Mouse (Mus musculus) heart, embryonic 15.5 days (tissue): Measurements from ENCODE around the gene Krtap4-13. TPM values are rescaled to one million over a fixed set of nuclear protein-coding genes. Genes with fewer than 3 reads are reported as not detected.
"Not testable (repeated sequence)": the region's sequence is repeated elsewhere in the genome, so short reads cannot be mapped to it uniquely, and the experiment has no call there.

Experiments used
- ATAC-seq: fragments of 200-750 bp; cut with Nextera tagmentation; replicated peaks from 2 replicates; pipeline ENCODE4 v1.8.0; 2017; ENCODE audit warnings: low read depth, moderate TSS enrichment; ENCODE audit not compliant: insufficient number of reproducible peaks, insufficient read depth, low FRiP score
- H3K27ac ChIP-seq: fragments of 300-500 bp; sonication (generic); 2 replicates; pipeline ENCODE4 v1.5.1; 2015; ENCODE audit warnings: mild to moderate bottlenecking, inconsistent platforms
- H3K27me3 ChIP-seq: fragments of 300-500 bp; sonication (generic); 2 replicates; pipeline ENCODE4 v1.6.1; 2015; ENCODE audit warnings: inconsistent platforms
- H3K36me3 ChIP-seq: fragments of 300-500 bp; sonication (generic); 2 replicates; pipeline ENCODE4 v1.6.1; 2015; ENCODE audit warnings: mild to moderate bottlenecking, inconsistent platforms
- H3K4me1 ChIP-seq: fragments of 300-500 bp; sonication (generic); replicated peaks from 2 replicates; pipeline ENCODE4 v1.6.1; 2015; ENCODE audit warnings: inconsistent platforms
- H3K4me2 ChIP-seq: fragments of 300-500 bp; sonication (generic); 2 replicates; pipeline ENCODE4 v1.6.1; 2015; ENCODE audit warnings: inconsistent platforms, mild to moderate bottlenecking, moderate library complexity
- H3K4me3 ChIP-seq: fragments of 300-500 bp; sonication (generic); 2 replicates; pipeline ENCODE4 v1.5.1; 2015; ENCODE audit warnings: mild to moderate bottlenecking, inconsistent platforms
- H3K9ac ChIP-seq: fragments of 300-500 bp; sonication (generic); 2 replicates; pipeline ENCODE4 v1.6.1; 2015; ENCODE audit warnings: mild to moderate bottlenecking, inconsistent platforms
- H3K9me3 ChIP-seq: fragments of 300-500 bp; sonication (generic); replicated peaks from 2 replicates; pipeline ENCODE4 v1.6.1; 2016; ENCODE audit warnings: inconsistent platforms
- WGBS: fragments of 180-500 bp; shearing (Covaris S2); methylation state at CpG from one replicate; pipeline ENCODE4 v1.1.7; 2015; ENCODE audit warnings: mixed read lengths; 5-methylcytosine and 5-hydroxymethylcytosine counted together
- polyA plus RNA-seq: library from polyadenylated mRNA; unstranded; fragments of >200 nt; fragmentation: Nextera tagmentation; extraction: Ambion mirVana; gene quantifications from 2 replicates; pipeline ENCODE4 v1.2.1, GENCODE M21; 2015

Krtap4-13 gene
- polyA plus RNA-seq, 1 experiment from 2014 or later: not detected

- not testable (repeated sequence) for H3K27ac ChIP-seq, H3K4me3 ChIP-seq, H3K4me2 ChIP-seq, H3K36me3 ChIP-seq, ATAC-seq, H3K4me1 ChIP-seq, H3K27me3 ChIP-seq, H3K9me3 ChIP-seq, H3K9ac ChIP-seq
These were observed 24.8 kb downstream of the Krtap4-13 start, which contains the start of gene Krtap4-9 for GRCm38 (mm10) chr11:99784900-99785299. Gene Krtap4-9, plus strand, starts transcription at chr11:99785200.

- no peak within 1 kb of the TSS for H3K27ac ChIP-seq
- WGBS: 89% methylated on average over 2 of the region's 2 CpGs
- no peaks in the 10 kb centered on the region for H3K9me3 ChIP-seq
- no peak within 1 kb of the TSS for H3K9ac ChIP-seq
- no peak within 1 kb of the TSS for H3K4me3 ChIP-seq
- ATAC-seq: no peak
- no peaks in the 10 kb centered on the region for H3K4me1 ChIP-seq
- no peak within 1 kb of the TSS for H3K4me2 ChIP-seq
- no peaks in the 10 kb centered on the region for H3K27me3 ChIP-seq
- H3K36me3 ChIP-seq: no peaks in the 10 kb centered on the region
These were observed 29.1 kb downstream of the Krtap4-13 start, which contains the start of gene Krtap4-8 for GRCm38 (mm10) chr11:99780604-99781003. Gene Krtap4-8, minus strand, starts transcription at chr11:99780704.

GRCm38 (mm10) chr11:99778401-99778800 is 31.3 kb downstream of the Krtap4-13 start:
- no peaks in the 10 kb centered on the region for H3K36me3 ChIP-seq
- 68% methylated on average over 7 of the region's 7 CpGs for WGBS

GRCm38 (mm10) chr11:99772813-99773212 is 36.9 kb downstream of the Krtap4-13 start, which contains the start of gene Gm11595:
Gene Gm11595, minus strand, starts transcription at chr11:99772913.
- ATAC-seq, H3K9me3 ChIP-seq: not testable (repeated sequence)

More at GRCm38 (mm10) chr11:99778401-99778800, 31.3 kb downstream of the Krtap4-13 start:
- no peak overlapping the region for H3K27ac ChIP-seq
- no peaks in the 10 kb centered on the region for H3K27me3 ChIP-seq
- no peak overlapping the region for H3K4me2 ChIP-seq
- no peaks in the 10 kb centered on the region for H3K9me3 ChIP-seq
- H3K4me3 ChIP-seq: no peak overlapping the region
- ATAC-seq: no peak
- H3K4me1 ChIP-seq: no peaks in the 10 kb centered on the region
- no peak overlapping the region for H3K9ac ChIP-seq

GRCm38 (mm10) chr11:99768410-99768809 is 41.3 kb downstream of the Krtap4-13 start:
- no peak for ATAC-seq
- no peak overlapping the region for H3K9ac ChIP-seq

More at GRCm38 (mm10) chr11:99772813-99773212, 36.9 kb downstream of the Krtap4-13 start, which contains the start of gene Gm11595:
- not testable (repeated sequence) for H3K27me3 ChIP-seq, H3K36me3 ChIP-seq, H3K4me3 ChIP-seq, H3K4me2 ChIP-seq, H3K27ac ChIP-seq, H3K9ac ChIP-seq, H3K4me1 ChIP-seq

More at GRCm38 (mm10) chr11:99768410-99768809, 41.3 kb downstream of the Krtap4-13 start:
- 64% methylated on average over 2 of the region's 2 CpGs for WGBS
- H3K27ac ChIP-seq: no peak overlapping the region
- no peaks in the 10 kb centered on the region for H3K27me3 ChIP-seq
- no peaks in the 10 kb centered on the region for H3K36me3 ChIP-seq
- H3K9me3 ChIP-seq: no peaks in the 10 kb centered on the region
- no peak overlapping the region for H3K4me3 ChIP-seq
- no peaks in the 10 kb centered on the region for H3K4me1 ChIP-seq
- H3K4me2 ChIP-seq: no peak overlapping the region

Other genes with a start within 250 kb of the Krtap4-13 start
- not detected in 2 replicates for gene Krtap3-1, start 243.3 kb downstream of the Krtap4-13 start, polyA plus RNA-seq
- gene Krtap1-5, start 228.9 kb downstream of the Krtap4-13 start, polyA plus RNA-seq: not detected in 2 replicates
- not detected in 2 replicates for gene Krtap1-4, start 226.2 kb downstream of the Krtap4-13 start, polyA plus RNA-seq
- not detected in 2 replicates for gene Krtap1-3, start 218.6 kb downstream of the Krtap4-13 start, polyA plus RNA-seq
- gene Krtap9-3, start 211.8 kb downstream of the Krtap4-13 start, polyA plus RNA-seq: not detected in 2 replicates
- gene Gm11938, start 206.6 kb downstream of the Krtap4-13 start, polyA plus RNA-seq: not detected in 2 replicates
- gene Gm11937, start 199.7 kb downstream of the Krtap4-13 start, polyA plus RNA-seq: not detected in 2 replicates
- gene Krtap2-4, start 195.0 kb downstream of the Krtap4-13 start, polyA plus RNA-seq: not detected in 2 replicates
- gene Gm11562, start 189.5 kb downstream of the Krtap4-13 start, polyA plus RNA-seq: not detected in 2 replicates
- gene Krtap4-1, start 181.7 kb downstream of the Krtap4-13 start, polyA plus RNA-seq: not detected in 2 replicates
- gene Krtap4-2, start 174.8 kb downstream of the Krtap4-13 start, polyA plus RNA-seq: not detected in 2 replicates
- gene Krtap4-7, start 165.8 kb downstream of the Krtap4-13 start, polyA plus RNA-seq: not detected in 2 replicates
- gene Gm11555, start 159.7 kb downstream of the Krtap4-13 start, polyA plus RNA-seq: not detected in 2 replicates
- gene Gm11563, start 150.9 kb downstream of the Krtap4-13 start, polyA plus RNA-seq: not detected in 2 replicates
- not detected in 2 replicates for gene Krtap4-6, start 143.9 kb downstream of the Krtap4-13 start, polyA plus RNA-seq
- not detected in 2 replicates for gene Gm14190, start 119.2 kb downstream of the Krtap4-13 start, polyA plus RNA-seq
- not detected in 2 replicates for gene Gm14180, start 75.6 kb downstream of the Krtap4-13 start, polyA plus RNA-seq
- not detected in 2 replicates for gene Gm11595, start 37.0 kb downstream of the Krtap4-13 start, polyA plus RNA-seq
- gene Krtap4-8, start 29.2 kb downstream of the Krtap4-13 start, polyA plus RNA-seq: not detected in 2 replicates
- gene Krtap4-9, start 24.7 kb downstream of the Krtap4-13 start, polyA plus RNA-seq: not detected in 2 replicates
- not detected in 2 replicates for gene Gm11596, start 16.4 kb downstream of the Krtap4-13 start, polyA plus RNA-seq
- not detected in 2 replicates for gene Gm11569, start 11.0 kb downstream of the Krtap4-13 start, polyA plus RNA-seq
- gene Gm11554, start 5.4 kb downstream of the Krtap4-13 start, polyA plus RNA-seq: not detected in 2 replicates
- not detected in 2 replicates for gene Gm11564, start 5.8 kb upstream of the Krtap4-13 start, polyA plus RNA-seq
- not detected in 2 replicates for gene 2300003K06Rik, start 28.2 kb upstream of the Krtap4-13 start, polyA plus RNA-seq
- not detected in 2 replicates for gene Krtap4-16, start 41.7 kb upstream of the Krtap4-13 start, polyA plus RNA-seq
- not detected in 2 replicates for gene Gm11568, start 48.0 kb upstream of the Krtap4-13 start, polyA plus RNA-seq
- gene Gm11559, start 54.6 kb upstream of the Krtap4-13 start, polyA plus RNA-seq: not detected in 2 replicates
- not detected in 2 replicates for gene Krtap9-1, start 63.5 kb upstream of the Krtap4-13 start, polyA plus RNA-seq
- not detected in 2 replicates for gene Gm11567, start 69.3 kb upstream of the Krtap4-13 start, polyA plus RNA-seq
- not detected in 2 replicates for gene Krtap31-1, start 98.0 kb upstream of the Krtap4-13 start, polyA plus RNA-seq
- gene Gm11565, start 104.9 kb upstream of the Krtap4-13 start, polyA plus RNA-seq: not detected in 2 replicates
- gene Krtap31-2, start 126.4 kb upstream of the Krtap4-13 start, polyA plus RNA-seq: not detected in 2 replicates
- not detected in 2 replicates for gene Krtap9-5, start 138.6 kb upstream of the Krtap4-13 start, polyA plus RNA-seq
- not detected in 2 replicates for gene Krtap29-1, start 169.2 kb upstream of the Krtap4-13 start, polyA plus RNA-seq
- gene Krtap16-1, start 176.7 kb upstream of the Krtap4-13 start, polyA plus RNA-seq: not detected in 2 replicates
- 0.76 TPM in 1 of 2 replicates, not detected in the other for gene Krtap17-1, start 184.1 kb upstream of the Krtap4-13 start, polyA plus RNA-seq
- gene Krt33a, start 206.3 kb upstream of the Krtap4-13 start, polyA plus RNA-seq: not detected in 2 replicates
- 0.09 TPM in 1 of 2 replicates, not detected in the other for gene Krt33b, start 220.0 kb upstream of the Krtap4-13 start, polyA plus RNA-seq
- not detected in 2 replicates for gene Krt34, start 231.7 kb upstream of the Krtap4-13 start, polyA plus RNA-seq
- gene Krt31, start 240.7 kb upstream of the Krtap4-13 start, polyA plus RNA-seq: not detected in 2 replicates